Mouse (Mus musculus) erythroblast, embryonic 14.5 days (primary cell): ENCODE results near the gene Cntn5.

Source experiments
- GATA1 ChIP-seq: IDR thresholded peaks from 2 replicates; pipeline ENCODE4 v1.6.1; 2012; ENCODE audit warnings: low read length, inconsistent platforms, mixed read lengths
- TAL1 ChIP-seq: IDR thresholded peaks from 3 replicates; pipeline ENCODE4 v1.6.1; 2012; ENCODE audit warnings: low read length, inconsistent platforms, mixed read lengths

- no peak for TF ChIP-seq GATA1
- TF ChIP-seq TAL1 = no peak
Observed at GRCm38 (mm10) chr9:10348741-10349140, 555.8 kb downstream of the Cntn5 start.
